34 mouse cellular contexts compared by ENCODE assay signal in the genomic region with DNA sequence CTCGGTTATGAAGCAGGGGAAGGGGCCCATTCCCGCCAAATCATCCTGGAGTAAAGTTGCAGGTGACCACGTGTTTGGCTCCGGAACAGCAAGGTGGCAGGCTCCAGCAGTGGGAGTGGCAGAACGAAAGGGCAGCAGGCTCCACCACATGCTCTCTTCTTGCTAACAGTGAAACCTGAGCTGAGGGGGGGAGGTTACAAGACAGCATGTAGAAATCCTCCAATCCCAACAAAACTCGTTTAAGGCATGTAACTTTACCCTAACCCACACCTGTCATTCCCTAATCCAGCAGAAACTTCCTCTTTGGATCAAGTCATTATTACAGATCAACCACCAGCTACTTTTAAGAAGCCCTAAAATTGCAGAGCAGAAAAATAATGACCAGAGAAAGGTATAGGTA. TPM values are rescaled to one million over a fixed set of nuclear protein-coding genes. Genes with fewer than 3 reads are reported as not detected.
A peak's percentile ranks its signal among the peaks of the same experiment; 100 is the strongest.
DNase-seq lines count a peak whose midpoint lies in the region; ATAC-seq and TF ChIP-seq lines count a peak whose summit lies in the region.
"Had no signal": no experiment of that assay in that cellular context is flagged by ENCODE, and none has a peak within 500 bp of the region (broad histone marks: within the 10 kb centered on the region; RNA-seq: fewer than 3 reads in every experiment).

No protein-coding gene starts in this region.

- WGBS in embryonic facial prominence, embryonic 14.5 days: 31% methylated on average over 6 of the region's 6 CpGs
- 44% methylated on average over 6 of the region's 6 CpGs for WGBS in embryonic facial prominence, embryonic 10.5 days
- WGBS in limb, embryonic 14.5 days: 37% methylated on average over 6 of the region's 6 CpGs

- H3K9ac ChIP-seq in embryonic facial prominence, embryonic 14.5 days (ENCODE audit: low read depth, low read length): no peak overlapping the region
- H3K9ac ChIP-seq in limb, embryonic 14.5 days (ENCODE audit: low read depth, low read length, severe bottlenecking): no peak overlapping the region
- H3K9ac ChIP-seq: embryonic facial prominence, embryonic 13.5 days; forebrain, embryonic 13.5 days; heart, embryonic 13.5 days; hindbrain, embryonic 15.5 days; intestine, embryonic 15.5 days had no signal

- H3K27me3 ChIP-seq in embryonic facial prominence, embryonic 14.5 days (replicated peaks; ENCODE audit: control insufficient read depth, insufficient read depth, low read length): no peaks in the 10 kb centered on the region
- H3K27me3 ChIP-seq in embryonic facial prominence, embryonic 10.5 days (replicated peaks; ENCODE audit: low read depth, poor library complexity, severe bottlenecking): no peaks in the 10 kb centered on the region
- H3K27me3 ChIP-seq in limb, embryonic 14.5 days (ENCODE audit: control insufficient read depth, insufficient read depth, low read length): no peaks in the 10 kb centered on the region
- H3K27me3 ChIP-seq: embryonic facial prominence, embryonic 13.5 days; forebrain, embryonic 13.5 days; heart, embryonic 13.5 days; hindbrain, embryonic 15.5 days; intestine, embryonic 15.5 days had no signal

- no peak for TF ChIP-seq POLR2A in limb, embryonic 14.5 days (IDR thresholded peaks at IDR 0.05; ENCODE audit: borderline replicate concordance, extremely low read depth, insufficient read depth, insufficient read length)

- H3K4me1 ChIP-seq in embryonic facial prominence, embryonic 14.5 days (ENCODE audit: control insufficient read depth, insufficient read depth, low read length): no peaks in the 10 kb centered on the region
- H3K4me1 ChIP-seq in embryonic facial prominence, embryonic 10.5 days: no peaks in the 10 kb centered on the region
- no peaks in the 10 kb centered on the region for H3K4me1 ChIP-seq in limb, embryonic 14.5 days (ENCODE audit: control insufficient read depth, insufficient read depth, low read length)
- H3K4me1 ChIP-seq: embryonic facial prominence, embryonic 13.5 days; forebrain, embryonic 10.5 days; forebrain, embryonic 13.5 days; heart, embryonic 10.5 days; heart, embryonic 13.5 days; hindbrain, embryonic 15.5 days; intestine, embryonic 15.5 days had no signal

- no peak overlapping the region for H3K27ac ChIP-seq in embryonic facial prominence, embryonic 14.5 days (replicated peaks; ENCODE audit: low read depth, low read length)
- H3K27ac ChIP-seq in embryonic facial prominence, embryonic 10.5 days (replicated peaks): no peak overlapping the region
- H3K27ac ChIP-seq in limb, embryonic 14.5 days (replicated peaks; ENCODE audit: low read depth, low read length): no peak overlapping the region
- H3K27ac ChIP-seq: embryonic facial prominence, embryonic 13.5 days; forebrain, embryonic 10.5 days; forebrain, embryonic 13.5 days; gastrocnemius, adult 2 months; heart, adult 2 months; heart, embryonic 10.5 days; heart, embryonic 13.5 days; hindbrain, embryonic 15.5 days; intestine, embryonic 15.5 days had no signal

- 0 out of 2 replicates have a peak, but pooled peaks cover 8% of the 10 kb centered on the region for H3K9me3 ChIP-seq in embryonic facial prominence, embryonic 14.5 days (ENCODE audit: control insufficient read depth, low read length)
- peaks cover 37% of the 10 kb centered on the region for H3K9me3 ChIP-seq in embryonic facial prominence, embryonic 10.5 days
- H3K9me3 ChIP-seq in limb, embryonic 14.5 days (ENCODE audit: control insufficient read depth, low read length): no peaks in the 10 kb centered on the region
- H3K9me3 ChIP-seq: heart, embryonic 10.5 days; intestine, embryonic 15.5 days had no signal

- no peak overlapping the region for H3K4me2 ChIP-seq in embryonic facial prominence, embryonic 14.5 days (ENCODE audit: low read depth, low read length)
- no peak overlapping the region for H3K4me2 ChIP-seq in limb, embryonic 14.5 days (replicated peaks; ENCODE audit: low read depth, low read length, severe bottlenecking)
- H3K4me2 ChIP-seq: embryonic facial prominence, embryonic 13.5 days; forebrain, embryonic 13.5 days; heart, embryonic 13.5 days; hindbrain, embryonic 15.5 days; intestine, embryonic 15.5 days had no signal

- ATAC-seq in embryonic facial prominence, embryonic 14.5 days (ENCODE audit: low read depth): no peak
- ATAC-seq in limb, embryonic 14.5 days (ENCODE audit: low FRiP score, low read depth): peak; percentile 53; the same call in 1 of the 2 replicates
- ATAC-seq: forebrain, embryonic 13.5 days; forebrain, embryonic 16.5 days; intestine, embryonic 15.5 days had no signal

- H3K4me3 ChIP-seq in embryonic facial prominence, embryonic 14.5 days (ENCODE audit: low read depth, low read length): no peak overlapping the region
- H3K4me3 ChIP-seq in embryonic facial prominence, embryonic 10.5 days: no peak overlapping the region
- no peak overlapping the region for H3K4me3 ChIP-seq in limb, embryonic 14.5 days (replicated peaks; ENCODE audit: low read length)
- H3K4me3 ChIP-seq: embryonic facial prominence, embryonic 13.5 days; forebrain, embryonic 10.5 days; forebrain, embryonic 13.5 days; gastrocnemius, adult 2 months; heart, adult 2 months; heart, embryonic 10.5 days; heart, embryonic 13.5 days; hindbrain, embryonic 15.5 days; intestine, embryonic 15.5 days had no signal

- H3K36me3 ChIP-seq in embryonic facial prominence, embryonic 14.5 days (ENCODE audit: control insufficient read depth, insufficient read depth, low read length): no peaks in the 10 kb centered on the region
- no peaks in the 10 kb centered on the region for H3K36me3 ChIP-seq in embryonic facial prominence, embryonic 10.5 days (replicated peaks)
- no peaks in the 10 kb centered on the region for H3K36me3 ChIP-seq in limb, embryonic 14.5 days (ENCODE audit: control insufficient read depth, insufficient read depth, low read length)
- H3K36me3 ChIP-seq: embryonic facial prominence, embryonic 13.5 days; forebrain, embryonic 10.5 days; heart, embryonic 10.5 days; heart, embryonic 13.5 days; hindbrain, embryonic 15.5 days; intestine, embryonic 15.5 days had no signal

- DNase-seq in embryonic facial prominence, embryonic 14.5 days (ENCODE audit: low spot score): peak; percentile 51
- DNase-seq in embryonic facial prominence, embryonic 10.5 days (ENCODE audit: low spot score): no peak
- DNase-seq in ES-CJ7 (ENCODE audit: low read depth, low spot score) (peak; percentile 17), ZHBTc4 (ENCODE audit: low read depth, low spot score) (peak; percentile 11)
- peak; percentile 2 for DNase-seq in limb, embryonic 14.5 days (ENCODE audit: low spot score)
- no peak for DNase-seq in cerebellum, adult 18-20 months
- no peak for DNase-seq in heart, adult 18-20 months
- DNase-seq: adrenal gland, postnatal 10 days; adrenal gland, postnatal 36 days; B cell, adult 2 months; cerebellum, adult 2 months; cerebellum, postnatal 10 days; cerebellum, postnatal 36 days; gastrocnemius, adult 2 months; gastrocnemius, postnatal 14 days; heart, adult 2 months; heart, postnatal 14 days; heart, postnatal 4 days; kidney, adult 11 months had no signal

RNA-seq across cellular contexts. Expression of gene Defb33, which starts 17.9 kb away (rescaled TPM):
- polyA plus RNA-seq in embryonic facial prominence, embryonic 14.5 days (2014; fragmentation: Nextera tagmentation; extraction: Ambion mirVana): not detected in 2 replicates
- not detected in 2 replicates for polyA plus RNA-seq in embryonic facial prominence, embryonic 10.5 days (2016; fragmentation: Nextera tagmentation; extraction: Ambion mirVana)
- not detected in 2 replicates for polyA plus RNA-seq in limb, embryonic 14.5 days (2012; rRNA removed)
- not detected in 2 replicates for polyA plus RNA-seq in limb, embryonic 14.5 days (2014; fragmentation: Nextera tagmentation; extraction: Ambion mirVana)
- not detected for total RNA-seq in heart, adult 18-20 months (2021)
- total RNA-seq: adrenal gland, adult 18-20 months; adrenal gland, postnatal 10 days; adrenal gland, postnatal 36 days; CH12.LX; gastrocnemius, adult 2 months; gastrocnemius, postnatal 14 days; heart, adult 2 months; heart, postnatal 14 days; heart, postnatal 4 days; MEL had no signal
- polyA plus RNA-seq: cerebellum, adult 2 months; cortical plate, adult 2 months; embryonic facial prominence, embryonic 13.5 days; forebrain, embryonic 10.5 days; forebrain, embryonic 13.5 days; forebrain, embryonic 16.5 days; frontal cortex, adult 2 months; heart, adult 2 months; heart, embryonic 10.5 days; heart, embryonic 13.5 days; heart, embryonic 16.5 days; hindbrain, embryonic 11.5 days; hindbrain, embryonic 15.5 days; intestine, embryonic 15.5 days had no signal

RNA-seq across cellular contexts. Expression of gene Gm15056, which starts 27.8 kb away (rescaled TPM):
- polyA plus RNA-seq in embryonic facial prominence, embryonic 14.5 days (2014; fragmentation: Nextera tagmentation; extraction: Ambion mirVana): not detected in 2 replicates
- not detected in 2 replicates for polyA plus RNA-seq in embryonic facial prominence, embryonic 10.5 days (2016; fragmentation: Nextera tagmentation; extraction: Ambion mirVana)
- not detected in 2 replicates for polyA plus RNA-seq in limb, embryonic 14.5 days (2012; rRNA removed)
- polyA plus RNA-seq in limb, embryonic 14.5 days (2014; fragmentation: Nextera tagmentation; extraction: Ambion mirVana): not detected in 2 replicates
- not detected for total RNA-seq in heart, adult 18-20 months (2021)
- total RNA-seq: adrenal gland, adult 18-20 months; adrenal gland, postnatal 10 days; adrenal gland, postnatal 36 days; CH12.LX; gastrocnemius, adult 2 months; gastrocnemius, postnatal 14 days; heart, adult 2 months; heart, postnatal 14 days; heart, postnatal 4 days; MEL had no signal
- polyA plus RNA-seq: cerebellum, adult 2 months; cortical plate, adult 2 months; embryonic facial prominence, embryonic 13.5 days; forebrain, embryonic 10.5 days; forebrain, embryonic 13.5 days; forebrain, embryonic 16.5 days; frontal cortex, adult 2 months; heart, adult 2 months; heart, embryonic 10.5 days; heart, embryonic 13.5 days; heart, embryonic 16.5 days; hindbrain, embryonic 11.5 days; hindbrain, embryonic 15.5 days; intestine, embryonic 15.5 days had no signal

RNA-seq across cellular contexts. Expression of gene Gm6040, which starts 47.3 kb away (rescaled TPM):
- polyA plus RNA-seq in embryonic facial prominence, embryonic 14.5 days (2014; fragmentation: Nextera tagmentation; extraction: Ambion mirVana): not detected in 2 replicates
- not detected in 2 replicates for polyA plus RNA-seq in embryonic facial prominence, embryonic 10.5 days (2016; fragmentation: Nextera tagmentation; extraction: Ambion mirVana)
- not detected in 2 replicates for polyA plus RNA-seq in limb, embryonic 14.5 days (2012; rRNA removed)
- polyA plus RNA-seq in limb, embryonic 14.5 days (2014; fragmentation: Nextera tagmentation; extraction: Ambion mirVana): not detected in 2 replicates
- not detected for total RNA-seq in heart, adult 18-20 months (2021)
- total RNA-seq: adrenal gland, adult 18-20 months; adrenal gland, postnatal 10 days; adrenal gland, postnatal 36 days; CH12.LX; gastrocnemius, adult 2 months; gastrocnemius, postnatal 14 days; heart, adult 2 months; heart, postnatal 14 days; heart, postnatal 4 days; MEL had no signal
- polyA plus RNA-seq: cerebellum, adult 2 months; cortical plate, adult 2 months; embryonic facial prominence, embryonic 13.5 days; forebrain, embryonic 10.5 days; forebrain, embryonic 13.5 days; forebrain, embryonic 16.5 days; frontal cortex, adult 2 months; heart, adult 2 months; heart, embryonic 10.5 days; heart, embryonic 13.5 days; heart, embryonic 16.5 days; hindbrain, embryonic 11.5 days; hindbrain, embryonic 15.5 days; intestine, embryonic 15.5 days had no signal

Comparison
In these comparisons a context has a peak if more than half of its experiments do, and no peak if none do; other contexts are left out.
1. DNase-seq: peak in embryonic facial prominence, embryonic 14.5 days (single experiment), ES-CJ7 (single experiment), ZHBTc4 (single experiment) and limb, embryonic 14.5 days (single experiment); none in embryonic facial prominence, embryonic 10.5 days (single experiment), cerebellum, adult 18-20 months (0 of 2) and heart, adult 18-20 months (0 of 2).